Mouse (Mus musculus): ENCODE data around the gene Hist3h2a.
A peak's percentile ranks its signal among the peaks of the same experiment; 100 is the strongest.

DNA sequence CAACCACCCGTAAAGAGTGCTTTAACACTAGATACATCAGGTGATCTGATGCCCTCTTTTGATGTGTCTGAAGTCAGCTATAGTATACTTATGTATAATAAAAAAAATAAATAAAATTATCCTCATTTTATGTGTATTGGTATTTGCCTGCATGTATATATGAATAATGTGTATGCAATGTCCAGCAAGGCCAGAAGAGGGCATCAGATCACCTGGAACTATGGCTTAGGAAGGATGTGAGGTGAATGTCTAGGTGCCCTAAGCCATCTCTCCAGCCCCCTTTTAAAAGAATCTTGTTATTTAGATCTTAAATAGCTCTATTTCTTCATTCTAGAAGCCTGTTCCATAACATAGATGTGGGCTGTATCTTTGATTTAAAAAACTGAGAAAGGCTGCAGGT, 12.9 kb downstream of the Hist3h2a start:
- TF ChIP-seq CTCF (IDR thresholded peaks at IDR 0.05; ENCODE audit: low read depth, low read length), result peak; percentile 12
- no peak for TF ChIP-seq POLR2A (IDR thresholded peaks at IDR 0.05; ENCODE audit: insufficient read depth, low read length)
- TF ChIP-seq EP300 (IDR thresholded peaks at IDR 0.05; ENCODE audit: insufficient read depth, low read depth, low read length), result no peak

Data from ES-Bruce4 (cell line).